Mouse (Mus musculus) adrenal gland (tissue): ENCODE data around the gene Rsph1.

Source experiments
- intact Hi-C: fragments of 180-260 bp; cut with DNase I; formaldehyde crosslinking; loops from one replicate; pipeline ENCODE4 v1.15.1; 2025

The Rsph1 gene

GRCm38 (mm10) chr17:31211881-31212280 lies 65.3 kb downstream of the Rsph1 start:
- intact Hi-C loops: no loop called here

GRCm38 (mm10) chr17:31210299-31210698 lies 66.9 kb downstream of the Rsph1 start:
- intact Hi-C loops: no loop called here

GRCm38 (mm10) chr17:31209376-31209930 lies 67.7 kb downstream of the Rsph1 start:
- intact Hi-C loops: no loop called here

- intact Hi-C loops: no loop called here
Measured at GRCm38 (mm10) chr17:31208654-31209053, 68.5 kb downstream of the Rsph1 start.

GRCm38 (mm10) chr17:31207771-31208334 lies 69.3 kb downstream of the Rsph1 start, which contains the start of gene Ubash3a:
Gene Ubash3a (plus strand): TSS chr17:31207873.
- intact Hi-C loops: no loop called here
